Comparison of ENCODE assay signal across 8 mouse cellular contexts in the genomic region with DNA sequence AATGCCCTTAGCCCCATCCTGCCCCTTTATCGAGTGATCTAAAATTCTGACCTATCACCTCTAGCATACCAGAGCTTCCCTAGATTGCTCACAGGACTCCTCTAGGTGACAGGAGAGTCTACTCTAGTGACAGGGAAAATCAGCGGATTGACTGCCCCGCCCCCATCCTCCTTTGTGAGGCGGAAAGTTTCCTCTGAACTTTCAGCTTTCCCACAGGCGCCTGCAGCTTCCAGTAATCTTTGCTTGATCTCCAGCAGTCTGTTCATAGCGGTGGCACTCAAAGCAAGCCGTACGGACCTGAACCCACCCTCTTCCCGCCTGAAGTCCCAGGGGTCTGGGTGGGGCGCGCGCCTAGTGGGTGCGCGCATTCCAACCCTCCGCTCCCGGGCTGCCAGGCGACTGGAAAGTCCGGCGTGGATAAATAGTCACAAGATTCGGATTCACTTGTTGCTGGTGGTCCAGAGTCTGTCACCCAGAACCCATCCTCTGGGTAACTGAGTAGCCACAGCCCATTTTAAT. TPM values are rescaled to one million over a fixed set of nuclear protein-coding genes. Genes with fewer than 3 reads are reported as not detected.
DNase-seq lines count a peak whose midpoint lies in the region; ATAC-seq and TF ChIP-seq lines count a peak whose summit lies in the region.

No protein-coding gene starts in this region.

- H3K27me3 ChIP-seq in liver, embryonic 14.5 days (ENCODE audit: control insufficient read depth, insufficient read depth, low read length), result no peaks in the 10 kb centered on the region; the same call in 1 of the 2 replicates
- no peaks in the 10 kb centered on the region for H3K27me3 ChIP-seq in neural tube, embryonic 14.5 days (ENCODE audit: control insufficient read depth, insufficient read depth, low read length)

- no peak for TF ChIP-seq CTCF in brain, embryonic 14.5 days (IDR thresholded peaks at IDR 0.05; ENCODE audit: borderline replicate concordance, extremely low read depth, insufficient read depth, insufficient read length)
- no peak for TF ChIP-seq CTCF in liver, embryonic 14.5 days (IDR thresholded peaks at IDR 0.05; ENCODE audit: low read depth)

- no peak for TF ChIP-seq EP300 in liver, embryonic 14.5 days (IDR thresholded peaks at IDR 0.05; ENCODE audit: low read depth)

- WGBS in liver, embryonic 14.5 days (ENCODE audit: insufficient replicate concordance), result 3% methylated on average over 20 of the region's 20 CpGs
- WGBS in neural tube, embryonic 14.5 days, result under 1% methylated on average over 20 of the region's 20 CpGs

- DNase-seq in frontal cortex, postnatal 36 days (ENCODE audit: low spot score in 2 of 2), result peak; percentile 17 to 29
- no peak for DNase-seq in frontal cortex, postnatal 14 days (ENCODE audit: low spot score in 2 of 2)
- DNase-seq in brain, embryonic 14.5 days (ENCODE audit: low read depth), result peak; percentile 83
- peak; percentile 85 for DNase-seq in gastrocnemius, postnatal 25 days
- peak; percentile 68 for DNase-seq in hindlimb bud, embryonic 11.5 days (ENCODE audit: extremely low spot score, low read depth, low spot score)
- DNase-seq in liver, embryonic 14.5 days (ENCODE audit: low read depth in 3 of 3, low spot score in 3 of 3), result no peak

- H3K4me2 ChIP-seq in liver, embryonic 14.5 days (ENCODE audit: low read depth), result peak overlapping the region; percentile 50
- peak overlapping the region; percentile 43 for H3K4me2 ChIP-seq in neural tube, embryonic 14.5 days (ENCODE audit: low read depth, low read length)

- TF ChIP-seq POLR2A in brain, embryonic 14.5 days (IDR thresholded peaks at IDR 0.05; ENCODE audit: borderline replicate concordance, extremely low read depth, insufficient read depth, insufficient read length, poor library complexity, severe bottlenecking), result no peak

- H3K36me3 ChIP-seq in liver, embryonic 14.5 days (replicated peaks; ENCODE audit: control insufficient read depth, insufficient read depth, low read depth), result no peaks in the 10 kb centered on the region
- no peaks in the 10 kb centered on the region for H3K36me3 ChIP-seq in neural tube, embryonic 14.5 days (ENCODE audit: control insufficient read depth, insufficient read depth, low read length)

- no peak overlapping the region; the same call in 1 of the 2 replicates for H3K9ac ChIP-seq in liver, embryonic 14.5 days (replicated peaks)
- peak overlapping the region; percentile 32; the same call in 1 of the 2 replicates for H3K9ac ChIP-seq in neural tube, embryonic 14.5 days (replicated peaks; ENCODE audit: low read depth, low read length)

- peak; percentile 28; the same call in 1 of the 2 replicates for ATAC-seq in liver, embryonic 14.5 days (ENCODE audit: insufficient read depth)
- peak; percentile 70 for ATAC-seq in neural tube, embryonic 14.5 days (ENCODE audit: low read depth)
- no peak for ATAC-seq in cerebellum, adult (ENCODE audit: insufficient number of reproducible peaks, low FRiP score, low TSS enrichment)

- no peak overlapping the region for H3K27ac ChIP-seq in liver, embryonic 14.5 days
- peak overlapping the region; percentile 34 for H3K27ac ChIP-seq in neural tube, embryonic 14.5 days (ENCODE audit: low read depth, low read length)

- peaks cover 0 to 6% of the 10 kb centered on the region in 2 experiments; a peak in 1 of 4 replicates for H3K4me1 ChIP-seq in liver, embryonic 14.5 days (replicated peaks; ENCODE audit: control insufficient read depth in 2 of 2, insufficient read depth in 2 of 2, low read length in 1 of 2)
- peaks cover 6% of the 10 kb centered on the region for H3K4me1 ChIP-seq in neural tube, embryonic 14.5 days (ENCODE audit: control insufficient read depth, insufficient read depth, low read length)

- H3K4me3 ChIP-seq in liver, embryonic 14.5 days (ENCODE audit: insufficient read depth in 1 of 2, low read depth in 2 of 2, low read length in 2 of 2), result peak overlapping the region; percentile 50 to 61
- H3K4me3 ChIP-seq in neural tube, embryonic 14.5 days (ENCODE audit: low read depth, low read length), result peak overlapping the region; percentile 28

- H3K9me3 ChIP-seq in liver, embryonic 14.5 days (ENCODE audit: control insufficient read depth, low read length), result no peaks in the 10 kb centered on the region
- H3K9me3 ChIP-seq in neural tube, embryonic 14.5 days (ENCODE audit: control insufficient read depth, low read length), result no peaks in the 10 kb centered on the region

RNA-seq across cellular contexts. Expression of a gene that starts 0.8 kb away (rescaled TPM):
- polyA plus RNA-seq in brain, embryonic 14.5 days (2012; rRNA removed), result 42.9 and 49.3 TPM in 2 replicates
- total RNA-seq in gastrocnemius, postnatal 25 days (2021), result 100 to 1,000 TPM; 142 to 152 TPM
- polyA plus RNA-seq in liver, embryonic 14.5 days (2012; rRNA removed), result 8.3 and 9.1 TPM in 2 replicates
- polyA plus RNA-seq in liver, embryonic 14.5 days (2014; fragmentation: Nextera tagmentation; extraction: Ambion mirVana), result 4.3 and 5.8 TPM in 2 replicates
- polyA plus RNA-seq in neural tube, embryonic 14.5 days (2014; fragmentation: Nextera tagmentation; extraction: Ambion mirVana), result 8.3 and 15.3 TPM in 2 replicates

RNA-seq across cellular contexts. Expression of a gene that starts 11.7 kb away (rescaled TPM):
- 184 and 208 TPM in 2 replicates for polyA plus RNA-seq in brain, embryonic 14.5 days (2012; rRNA removed)
- 100 to 1,000 TPM; 101 to 103 TPM for total RNA-seq in gastrocnemius, postnatal 25 days (2021)
- polyA plus RNA-seq in liver, embryonic 14.5 days (2012; rRNA removed), result 33.9 and 36.0 TPM in 2 replicates
- polyA plus RNA-seq in liver, embryonic 14.5 days (2014; fragmentation: Nextera tagmentation; extraction: Ambion mirVana), result 17.1 and 22.5 TPM in 2 replicates
- 66.1 and 73.0 TPM in 2 replicates for polyA plus RNA-seq in neural tube, embryonic 14.5 days (2014; fragmentation: Nextera tagmentation; extraction: Ambion mirVana)

RNA-seq across cellular contexts. Expression of a gene that starts 17.3 kb away (rescaled TPM):
- 84.2 and 100 TPM in 2 replicates for polyA plus RNA-seq in brain, embryonic 14.5 days (2012; rRNA removed)
- total RNA-seq in gastrocnemius, postnatal 25 days (2021), result 1 to 10 TPM; 3.3 to 3.8 TPM
- polyA plus RNA-seq in liver, embryonic 14.5 days (2012; rRNA removed), result 13.1 and 16.5 TPM in 2 replicates
- polyA plus RNA-seq in liver, embryonic 14.5 days (2014; fragmentation: Nextera tagmentation; extraction: Ambion mirVana), result 6.9 and 9.5 TPM in 2 replicates
- 49.8 and 63.3 TPM in 2 replicates for polyA plus RNA-seq in neural tube, embryonic 14.5 days (2014; fragmentation: Nextera tagmentation; extraction: Ambion mirVana)

RNA-seq across cellular contexts. Expression of a gene that starts 18.4 kb away (rescaled TPM):
- polyA plus RNA-seq in brain, embryonic 14.5 days (2012; rRNA removed), result 37.6 and 38.8 TPM in 2 replicates
- 10 to 100 TPM; 16.3 to 17.2 TPM for total RNA-seq in gastrocnemius, postnatal 25 days (2021)
- polyA plus RNA-seq in liver, embryonic 14.5 days (2012; rRNA removed), result 8.6 and 9.7 TPM in 2 replicates
- polyA plus RNA-seq in liver, embryonic 14.5 days (2014; fragmentation: Nextera tagmentation; extraction: Ambion mirVana), result 14.5 and 15.6 TPM in 2 replicates
- polyA plus RNA-seq in neural tube, embryonic 14.5 days (2014; fragmentation: Nextera tagmentation; extraction: Ambion mirVana), result 50.4 and 55.1 TPM in 2 replicates

RNA-seq across cellular contexts. Expression of a gene that starts 28.8 kb away (rescaled TPM):
- 181 and 184 TPM in 2 replicates for polyA plus RNA-seq in brain, embryonic 14.5 days (2012; rRNA removed)
- total RNA-seq in gastrocnemius, postnatal 25 days (2021), result 10 to 100 TPM; 64.1 to 77.4 TPM
- polyA plus RNA-seq in liver, embryonic 14.5 days (2012; rRNA removed), result 88.6 and 184 TPM in 2 replicates
- polyA plus RNA-seq in liver, embryonic 14.5 days (2014; fragmentation: Nextera tagmentation; extraction: Ambion mirVana), result 61.3 and 65.8 TPM in 2 replicates
- 69.3 and 75.6 TPM in 2 replicates for polyA plus RNA-seq in neural tube, embryonic 14.5 days (2014; fragmentation: Nextera tagmentation; extraction: Ambion mirVana)

Comparison
In these comparisons a context has a peak if more than half of its experiments do, and no peak if none do; other contexts are left out.
1. DNase-seq: peak in frontal cortex, postnatal 36 days (2 of 2), brain, embryonic 14.5 days (single experiment), gastrocnemius, postnatal 25 days (single experiment) and hindlimb bud, embryonic 11.5 days (single experiment); none in frontal cortex, postnatal 14 days (0 of 2) and liver, embryonic 14.5 days (0 of 3).